Mouse (Mus musculus) lung, postnatal 0 days (tissue): ENCODE results near the gene Polg.

ENCODE experiments used
- CTCF ChIP-seq: IDR thresholded peaks from 2 replicates; pipeline ENCODE4 v1.5.1; 2016; ENCODE audit warnings: antibody characterized with exemption, mild to moderate bottlenecking
- EP300 ChIP-seq: IDR thresholded peaks from 2 replicates; pipeline ENCODE4 v1.6.1; 2016; ENCODE audit warnings: antibody characterized with exemption, mild to moderate bottlenecking, control low read depth

- TF ChIP-seq CTCF (no peak), EP300 (no peak)
Observed at GRCm38 (mm10) chr7:79509710-79510109, 43.5 kb upstream of the Polg start.
